In the genomic region with DNA sequence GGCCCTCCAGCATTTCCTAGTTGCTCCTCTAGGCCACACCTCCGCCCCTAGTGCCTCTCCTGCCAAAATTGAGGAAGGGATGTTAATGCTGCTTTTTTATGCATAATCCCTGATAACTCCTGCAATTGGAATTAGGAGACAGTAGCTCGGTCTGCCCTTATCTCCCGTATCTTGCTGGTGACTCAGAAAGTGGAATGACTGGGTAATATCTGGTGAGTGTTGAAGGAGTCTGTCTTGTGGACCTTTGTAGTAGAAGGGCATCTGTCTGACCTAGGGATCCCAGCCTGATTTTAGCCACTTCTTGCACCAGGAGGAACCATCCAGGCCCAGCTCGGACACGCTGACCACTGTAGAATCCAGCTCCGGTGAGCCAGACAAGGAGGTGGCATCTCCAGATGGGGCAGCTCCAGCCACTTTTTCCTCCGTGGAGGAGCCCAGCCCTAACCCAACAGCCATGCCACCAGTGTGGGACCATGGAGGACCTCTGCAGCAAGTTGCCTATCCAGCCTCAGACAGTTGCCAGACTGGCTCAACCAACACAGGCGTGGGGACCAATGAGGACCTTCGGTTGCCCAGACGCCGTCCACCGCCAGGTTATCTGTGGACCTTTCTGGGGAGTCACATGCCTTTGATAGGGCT, we compare ENCODE assay signal across 8 mouse cellular contexts. TPM values are rescaled to one million over a fixed set of nuclear protein-coding genes. Genes with fewer than 3 reads are reported as not detected.
DNase-seq lines count a peak whose midpoint lies in the region; ATAC-seq and TF ChIP-seq lines count a peak whose summit lies in the region.

No protein-coding gene starts in this region.

- TF ChIP-seq CTCF in thymus, adult 2 months (IDR thresholded peaks at IDR 0.05; ENCODE audit: borderline replicate concordance, control insufficient read depth, extremely low read depth, insufficient read depth, low read length, poor library complexity): no peak

- peak; percentile 23 for DNase-seq in gastrocnemius, postnatal 25 days
- no peak for DNase-seq in gastrocnemius, postnatal 4 days (ENCODE audit: low spot score in 2 of 2)
- DNase-seq in thymus, adult 2 months: no peak
- DNase-seq in thymus, postnatal 36 days: no peak
- DNase-seq in intestine, embryonic 14.5 days (ENCODE audit: low spot score): no peak
- no peak for DNase-seq in thymus, postnatal 0 days (ENCODE audit: low spot score)

- no peak for TF ChIP-seq POLR2A in thymus, adult 2 months (IDR thresholded peaks at IDR 0.05; ENCODE audit: control insufficient read depth, extremely low read depth, insufficient read depth, low read length, poor library complexity)

- peak; percentile 38 for ATAC-seq in intestine, embryonic 14.5 days (replicated peaks; ENCODE audit: low FRiP score, low TSS enrichment, low read depth)
- ATAC-seq in neural tube, embryonic 12.5 days (ENCODE audit: low FRiP score, low read depth): peak; percentile 19; the same call in 1 of the 2 replicates
- no peak for ATAC-seq in megakaryocyte-erythroid progenitor cell, adult 5-6 weeks (replicated peaks; ENCODE audit: low FRiP score, low TSS enrichment, poor library complexity, severe bottlenecking)

- H3K4me2 ChIP-seq in intestine, embryonic 14.5 days (ENCODE audit: low read length): peak overlapping the region; percentile 83
- peak overlapping the region; percentile 75 for H3K4me2 ChIP-seq in neural tube, embryonic 12.5 days (replicated peaks)

- H3K27ac ChIP-seq in thymus, adult 2 months (ENCODE audit: control insufficient read depth, insufficient read depth, low read length): peak overlapping the region; percentile 83; the same call in 1 of the 2 replicates
- H3K27ac ChIP-seq in intestine, embryonic 14.5 days (ENCODE audit: low read depth): peak overlapping the region; percentile 98
- peak overlapping the region; percentile 88; the same call in 1 of the 2 replicates for H3K27ac ChIP-seq in neural tube, embryonic 12.5 days

- H3K27me3 ChIP-seq in thymus, adult 2 months (ENCODE audit: control insufficient read depth, insufficient read depth, low read length): no peaks in the 10 kb centered on the region
- no peaks in the 10 kb centered on the region for H3K27me3 ChIP-seq in intestine, embryonic 14.5 days (replicated peaks; ENCODE audit: control insufficient read depth, insufficient read depth, low read length)
- no peaks in the 10 kb centered on the region for H3K27me3 ChIP-seq in neural tube, embryonic 12.5 days (replicated peaks)

- WGBS in thymus, adult 2 months: 73% methylated on average over 12 of the region's 12 CpGs
- 70% methylated on average over 12 of the region's 12 CpGs for WGBS in intestine, embryonic 14.5 days
- WGBS in neural tube, embryonic 12.5 days: 76% methylated on average over 12 of the region's 12 CpGs

- peaks cover 6% of the 10 kb centered on the region; the same call in 1 of the 2 replicates for H3K36me3 ChIP-seq in thymus, adult 2 months (ENCODE audit: control insufficient read depth, insufficient read depth, low read length)
- peaks cover 17% of the 10 kb centered on the region for H3K36me3 ChIP-seq in intestine, embryonic 14.5 days (ENCODE audit: control insufficient read depth, insufficient read depth, low read length)
- H3K36me3 ChIP-seq in neural tube, embryonic 12.5 days: peaks cover 20% of the 10 kb centered on the region

- H3K4me3 ChIP-seq in thymus, adult 2 months (ENCODE audit: control insufficient read depth, insufficient read depth, low read length): peak overlapping the region; percentile 60
- peak overlapping the region; percentile 76 for H3K4me3 ChIP-seq in intestine, embryonic 14.5 days (ENCODE audit: low read depth, low read length)
- H3K4me3 ChIP-seq in neural tube, embryonic 12.5 days: peak overlapping the region; percentile 60

- no peaks in the 10 kb centered on the region for H3K9me3 ChIP-seq in intestine, embryonic 14.5 days (ENCODE audit: control insufficient read depth, low read length)
- H3K9me3 ChIP-seq in neural tube, embryonic 12.5 days: no peaks in the 10 kb centered on the region

- peaks cover 9% of the 10 kb centered on the region for H3K4me1 ChIP-seq in thymus, adult 2 months (replicated peaks; ENCODE audit: control insufficient read depth, insufficient read depth, low read length)
- H3K4me1 ChIP-seq in intestine, embryonic 14.5 days (replicated peaks; ENCODE audit: control insufficient read depth, insufficient read depth, low read length): peaks cover 12% of the 10 kb centered on the region
- peaks cover 14% of the 10 kb centered on the region for H3K4me1 ChIP-seq in neural tube, embryonic 12.5 days

- H3K9ac ChIP-seq in intestine, embryonic 14.5 days (ENCODE audit: low read length): peak overlapping the region; percentile 89
- H3K9ac ChIP-seq in neural tube, embryonic 12.5 days: peak overlapping the region; percentile 83

RNA-seq across cellular contexts. Expression of a gene that starts 0.7 kb away (rescaled TPM):
- total RNA-seq in gastrocnemius, postnatal 25 days (2021): 1 to 10 TPM; 6.0 to 6.6 TPM
- total RNA-seq in gastrocnemius, postnatal 4 days (2021): 10 to 100 TPM; 28.2 to 32.7 TPM
- polyA plus RNA-seq in thymus, adult 2 months (2012; rRNA removed): 145 and 152 TPM in 2 replicates
- 72.6 and 81.8 TPM in 2 replicates for polyA plus RNA-seq in intestine, embryonic 14.5 days (2014; fragmentation: Nextera tagmentation; extraction: Ambion mirVana)
- polyA plus RNA-seq in neural tube, embryonic 12.5 days (2016; fragmentation: Nextera tagmentation; extraction: Ambion mirVana): 43.8 and 50.5 TPM in 2 replicates
- total RNA-seq in megakaryocyte-erythroid progenitor cell, adult 5-6 weeks (2014; fragmentation: Nextera tagmentation): 34.3 and 57.7 TPM in 2 replicates
- total RNA-seq in megakaryocyte-erythroid progenitor cell, adult 5-6 weeks (2017): 10.7 and 13.5 TPM in 2 replicates
- polyA plus RNA-seq in thymus, postnatal 0 days (2015; fragmentation: Nextera tagmentation; extraction: Ambion mirVana): 40.3 and 42.6 TPM in 2 replicates

RNA-seq across cellular contexts. Expression of a gene that starts 8.2 kb away (rescaled TPM):
- not detected for total RNA-seq in gastrocnemius, postnatal 25 days (2021)
- 1 to 10 TPM in 1 of 2 experiments, under 1 TPM in 1; 0.96 to 1.5 TPM for total RNA-seq in gastrocnemius, postnatal 4 days (2021)
- 0.53 and 1.5 TPM in 2 replicates for polyA plus RNA-seq in thymus, adult 2 months (2012; rRNA removed)
- polyA plus RNA-seq in intestine, embryonic 14.5 days (2014; fragmentation: Nextera tagmentation; extraction: Ambion mirVana): 0.39 and 0.97 TPM in 2 replicates
- 0.87 TPM in 2 replicates for polyA plus RNA-seq in neural tube, embryonic 12.5 days (2016; fragmentation: Nextera tagmentation; extraction: Ambion mirVana)
- total RNA-seq in megakaryocyte-erythroid progenitor cell, adult 5-6 weeks (2014; fragmentation: Nextera tagmentation): 0.72 TPM in 1 of 2 replicates, not detected in the other
- not detected in 2 replicates for total RNA-seq in megakaryocyte-erythroid progenitor cell, adult 5-6 weeks (2017)
- 0.48 and 0.60 TPM in 2 replicates for polyA plus RNA-seq in thymus, postnatal 0 days (2015; fragmentation: Nextera tagmentation; extraction: Ambion mirVana)

RNA-seq across cellular contexts. Expression of a gene that starts 57.1 kb away (rescaled TPM):
- 10 to 100 TPM; 62.7 to 70.9 TPM for total RNA-seq in gastrocnemius, postnatal 25 days (2021)
- 100 to 1,000 TPM; 145 to 171 TPM for total RNA-seq in gastrocnemius, postnatal 4 days (2021)
- polyA plus RNA-seq in thymus, adult 2 months (2012; rRNA removed): 217 and 220 TPM in 2 replicates
- polyA plus RNA-seq in intestine, embryonic 14.5 days (2014; fragmentation: Nextera tagmentation; extraction: Ambion mirVana): 309 and 366 TPM in 2 replicates
- 369 and 408 TPM in 2 replicates for polyA plus RNA-seq in neural tube, embryonic 12.5 days (2016; fragmentation: Nextera tagmentation; extraction: Ambion mirVana)
- 579 and 611 TPM in 2 replicates for total RNA-seq in megakaryocyte-erythroid progenitor cell, adult 5-6 weeks (2014; fragmentation: Nextera tagmentation)
- total RNA-seq in megakaryocyte-erythroid progenitor cell, adult 5-6 weeks (2017): 338 and 437 TPM in 2 replicates
- 317 and 345 TPM in 2 replicates for polyA plus RNA-seq in thymus, postnatal 0 days (2015; fragmentation: Nextera tagmentation; extraction: Ambion mirVana)
